Mouse (Mus musculus): ENCODE measurements around the gene Astn1. TPM values are rescaled to one million over a fixed set of nuclear protein-coding genes. Genes with fewer than 3 reads are reported as not detected.

The Astn1 gene
- polyA plus RNA-seq, 1 experiment = 0.55 TPM

GRCm38 (mm10) chr1:158516558-158516957 lies 154.5 kb downstream of the Astn1 start:
- no peak for DNase-seq (ENCODE audit: low spot score)

DNA sequence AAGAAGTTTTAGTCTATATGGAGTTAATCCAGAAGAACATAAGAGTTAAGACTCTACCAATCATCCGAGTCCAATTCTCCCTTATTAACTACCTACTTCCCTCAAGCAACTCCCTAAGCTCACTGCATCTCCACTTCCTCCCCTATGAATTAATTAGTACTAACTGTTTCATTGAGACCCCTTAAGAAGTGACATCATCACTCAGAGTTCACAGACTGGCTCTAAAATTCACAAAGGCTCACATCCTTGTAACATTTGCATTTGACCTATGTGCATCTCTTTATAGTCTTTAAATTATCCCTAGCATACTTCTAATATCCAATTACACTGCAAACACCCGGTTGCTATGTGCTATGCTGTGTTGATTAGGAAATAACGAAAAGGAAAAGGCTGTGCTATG lies 174.1 kb downstream of the Astn1 start:
- no peak for DNase-seq (ENCODE audit: low spot score)

- DNase-seq (ENCODE audit: low spot score) = no peak
Observed at GRCm38 (mm10) chr1:158536867-158537266, 174.8 kb downstream of the Astn1 start.

DNA sequence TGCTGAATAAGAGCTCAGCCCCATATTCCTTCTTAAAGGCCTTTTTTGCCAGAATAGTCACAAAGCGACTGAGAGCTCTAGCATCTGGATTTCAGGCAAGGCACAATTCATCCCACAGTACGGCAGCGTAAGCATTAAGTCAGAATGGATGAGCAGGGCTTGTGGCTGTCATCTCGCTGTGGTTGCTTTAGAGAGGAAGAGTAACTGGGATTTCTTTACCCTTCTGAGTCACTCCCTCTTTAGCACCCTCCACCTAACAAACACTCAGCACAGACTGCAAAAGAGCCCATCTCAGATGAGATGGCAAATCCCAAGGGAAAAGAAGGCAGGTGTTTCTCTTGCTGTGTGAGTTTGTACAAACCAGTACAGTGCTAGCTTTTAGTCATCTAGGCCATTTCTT lies 183.0 kb downstream of the Astn1 start:
- DNase-seq (ENCODE audit: low spot score) = no peak

DNA sequence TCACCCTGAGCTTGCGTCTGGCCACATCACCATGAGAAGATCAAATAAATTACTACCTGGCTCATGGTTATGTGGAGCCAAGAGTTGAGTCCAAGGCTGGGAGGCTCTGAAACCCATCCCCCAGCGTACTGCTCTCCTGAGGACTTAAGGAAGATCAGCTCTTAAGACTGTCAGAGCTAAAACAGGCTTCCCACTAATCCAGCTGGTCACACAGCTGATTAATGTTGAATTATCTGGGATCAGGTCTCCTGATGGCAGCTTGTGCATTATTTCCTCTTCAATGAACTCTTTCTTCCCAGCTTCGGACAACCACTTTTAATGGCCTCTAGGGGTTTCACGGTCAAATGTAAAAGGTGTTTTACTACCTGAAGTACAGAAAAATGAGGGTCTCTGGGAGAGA lies 184.4 kb downstream of the Astn1 start:
- no peak for DNase-seq (ENCODE audit: low spot score)

GRCm38 (mm10) chr1:158547592-158548211 lies 185.6 kb downstream of the Astn1 start:
- DNase-seq (ENCODE audit: low spot score) = no peak

- DNase-seq (ENCODE audit: low spot score) = no peak
Observed at GRCm38 (mm10) chr1:158548319-158548718, 186.2 kb downstream of the Astn1 start.

DNA sequence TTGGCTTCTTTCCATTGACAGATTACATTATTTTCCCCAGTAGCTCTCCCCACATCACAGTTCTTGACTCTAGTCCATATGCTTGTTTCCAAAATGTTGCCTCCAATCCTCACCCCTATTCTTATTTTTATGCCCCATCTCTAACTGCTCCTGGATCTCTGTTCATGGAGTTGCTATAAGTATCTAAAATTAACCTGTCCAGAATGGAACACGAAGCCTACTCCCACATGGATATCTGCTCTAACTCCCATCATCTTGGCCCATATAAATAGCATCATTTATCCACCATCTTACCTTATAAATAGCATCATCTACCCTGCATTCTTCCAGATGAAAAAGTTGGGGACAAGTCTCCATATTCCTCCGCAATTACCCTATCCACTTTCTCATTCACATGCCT lies 187.5 kb downstream of the Astn1 start:
- no peak for DNase-seq (ENCODE audit: low spot score)

DNA sequence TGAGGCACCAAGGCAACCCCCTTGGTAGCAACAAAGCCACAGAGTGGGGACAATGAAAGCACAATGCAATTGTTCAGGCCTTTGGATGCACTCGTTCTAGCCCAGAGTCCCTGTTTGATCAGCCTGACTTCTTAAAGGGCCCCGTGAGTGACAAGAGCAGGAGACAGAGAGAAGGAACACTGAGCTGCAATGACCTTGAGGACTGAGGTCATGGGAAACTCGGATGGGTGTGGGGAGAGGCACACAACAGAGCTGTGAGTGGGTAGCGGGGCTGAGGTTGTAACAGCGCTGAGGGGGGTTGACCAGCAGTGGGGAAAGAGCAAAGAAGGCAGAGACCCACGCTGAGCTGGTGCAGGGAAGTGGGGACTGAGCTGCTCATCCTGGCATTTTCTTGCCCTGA lies 189.9 kb downstream of the Astn1 start:
- DNase-seq (ENCODE audit: low spot score) = no peak

- no peak for DNase-seq (ENCODE audit: low spot score)
Observed at GRCm38 (mm10) chr1:158553341-158553740, 191.3 kb downstream of the Astn1 start.

DNA sequence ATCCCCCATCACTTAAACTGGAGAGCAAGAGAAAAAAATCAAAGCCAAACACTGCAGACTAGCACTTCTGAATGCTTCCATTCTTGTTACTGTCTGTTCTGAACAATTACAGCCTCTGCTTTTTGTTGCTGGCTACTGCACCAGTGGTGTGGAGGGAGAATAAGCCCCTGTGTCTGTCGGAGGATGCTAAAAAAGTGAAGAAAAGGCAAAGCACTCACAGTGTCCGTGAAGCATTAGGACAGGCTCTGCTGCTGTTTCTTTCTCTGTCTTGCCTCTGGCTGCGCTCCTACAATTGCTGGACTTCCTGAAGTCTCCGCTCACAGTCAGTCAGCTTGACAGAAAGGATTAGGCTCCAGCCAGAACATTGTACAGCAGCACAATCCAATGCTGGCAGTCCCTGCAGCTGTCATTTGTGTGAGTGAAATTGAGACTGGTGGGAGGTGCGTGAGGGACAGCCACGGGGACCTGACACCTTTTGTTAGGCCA lies 192.0 kb downstream of the Astn1 start:
- DNase-seq (ENCODE audit: low spot score) = no peak

DNA sequence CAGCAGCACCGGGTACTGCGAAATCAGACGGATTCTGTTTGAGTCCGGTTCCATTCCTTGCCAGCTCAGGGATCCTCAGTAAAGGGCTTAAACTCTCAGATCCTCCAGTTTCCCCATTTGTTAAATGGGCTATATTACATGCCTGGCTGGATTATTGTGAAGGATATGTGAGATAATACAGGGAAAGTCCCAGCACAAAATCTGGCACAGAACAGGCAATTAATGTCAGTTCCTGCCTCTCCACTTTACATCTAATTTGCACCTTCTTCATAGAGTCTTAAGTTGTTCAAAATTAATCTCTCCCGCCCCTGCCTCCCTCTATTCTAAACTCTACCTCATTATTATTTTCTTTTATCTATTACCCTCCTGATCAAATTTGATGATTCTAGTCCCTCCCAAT lies 211.1 kb downstream of the Astn1 start:
- DNase-seq (ENCODE audit: low spot score) = no peak

DNA sequence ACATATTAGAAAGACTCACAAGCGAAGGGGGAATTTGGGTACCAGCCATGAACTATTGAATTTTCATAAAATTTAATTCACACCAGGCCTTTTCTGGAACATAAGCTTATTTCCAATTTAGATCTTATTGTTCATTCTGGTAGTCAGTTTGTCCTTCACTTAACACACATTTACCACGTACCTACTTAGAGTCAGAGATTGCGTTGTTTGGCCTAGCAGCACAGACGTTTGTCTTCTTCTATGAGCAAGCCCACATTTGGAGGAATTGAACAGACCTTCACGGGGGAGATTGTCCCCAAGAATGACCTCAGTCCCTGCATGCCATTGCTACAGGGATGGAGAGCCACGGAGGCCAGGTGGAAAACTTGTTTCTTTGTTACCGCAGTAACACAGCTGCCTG lies 211.5 kb downstream of the Astn1 start:
- no peak for DNase-seq (ENCODE audit: low spot score)

DNA sequence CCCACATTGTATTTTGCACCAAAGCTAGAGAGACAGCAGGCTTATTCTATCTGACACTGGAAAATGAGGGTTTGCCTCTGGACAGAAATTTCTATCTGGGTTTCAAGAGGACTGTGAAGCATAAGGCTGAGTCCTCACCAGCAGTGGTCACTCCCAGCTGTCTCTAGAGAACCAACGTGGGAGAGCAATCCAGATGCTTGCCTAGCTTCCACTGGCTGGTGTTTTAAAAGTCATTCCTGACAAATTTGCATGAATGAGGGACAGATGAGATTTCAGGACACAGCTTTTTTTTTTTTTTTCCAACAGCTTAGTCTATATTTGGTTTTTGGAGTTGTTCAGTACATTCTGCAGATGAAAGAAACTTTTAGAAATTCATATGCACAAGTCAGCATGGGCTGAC lies 213.9 kb downstream of the Astn1 start:
- DNase-seq (ENCODE audit: low spot score) = no peak

DNA sequence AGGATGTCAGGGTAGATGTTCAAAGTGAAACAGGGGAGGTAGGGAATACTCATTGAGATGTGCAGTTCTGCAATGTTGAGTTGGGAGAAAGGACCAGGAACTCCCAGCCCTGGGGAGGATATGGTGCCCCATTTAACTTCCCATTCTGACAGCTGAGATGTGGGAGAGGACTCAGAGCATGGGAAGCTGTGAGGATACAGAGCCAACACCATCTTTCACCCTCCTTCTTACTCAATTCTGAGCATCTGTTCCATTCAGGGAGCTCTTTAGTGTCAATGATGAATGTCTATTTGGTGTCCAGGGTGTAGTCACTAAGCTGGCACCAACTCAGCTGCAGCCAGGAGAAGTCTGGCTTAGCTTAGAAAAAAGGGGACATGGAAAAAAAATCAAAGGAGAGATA lies 219.7 kb downstream of the Astn1 start:
- no peak for DNase-seq (ENCODE audit: low spot score)

GRCm38 (mm10) chr1:158588903-158589302 lies 226.8 kb downstream of the Astn1 start:
- no peak for DNase-seq (ENCODE audit: low spot score)

GRCm38 (mm10) chr1:158596726-158597448 lies 234.8 kb downstream of the Astn1 start:
- DNase-seq (ENCODE audit: low spot score) = no peak

- no peak for DNase-seq (ENCODE audit: low spot score)
Observed at GRCm38 (mm10) chr1:158597996-158598395, 235.9 kb downstream of the Astn1 start.

DNA sequence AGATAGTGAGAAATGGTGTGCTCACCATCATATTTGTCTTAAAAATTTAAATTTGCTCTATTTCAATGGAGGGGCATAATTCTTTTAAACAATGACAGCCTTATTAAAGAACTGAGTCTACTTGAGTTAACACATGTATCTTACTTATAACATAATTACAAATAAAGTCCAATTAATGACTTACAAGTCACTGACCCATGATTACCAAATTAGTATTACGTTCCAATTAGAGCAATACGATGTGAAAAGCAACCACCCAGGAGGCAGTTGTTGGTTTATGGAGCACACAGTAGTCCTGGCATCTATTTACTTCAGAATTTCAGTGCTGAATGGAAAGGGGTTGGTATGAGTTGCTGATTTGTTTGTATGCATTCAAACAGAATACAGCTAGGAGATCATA lies 237.4 kb downstream of the Astn1 start:
- no peak for DNase-seq (ENCODE audit: low spot score)

DNA sequence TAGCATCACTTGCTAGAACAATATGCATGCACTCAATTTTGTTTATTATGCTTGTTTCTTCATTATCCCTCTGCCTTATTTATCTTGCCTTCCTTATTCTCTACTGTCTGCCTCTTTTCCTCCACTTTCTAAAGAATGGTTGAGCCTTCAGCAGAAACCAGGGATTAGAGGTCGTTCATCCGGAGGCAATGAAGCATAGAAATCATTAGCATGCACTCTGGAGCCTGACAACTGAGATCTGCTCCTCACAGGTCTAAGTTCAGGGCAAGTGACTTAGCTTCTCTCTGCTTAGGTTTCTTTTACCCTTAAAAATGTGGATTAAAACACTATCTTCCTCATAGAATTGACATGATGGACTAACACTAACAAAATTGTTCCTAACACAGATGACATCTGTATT lies 241.0 kb downstream of the Astn1 start:
- DNase-seq (ENCODE audit: low spot score) = no peak

GRCm38 (mm10) chr1:158604149-158604548 lies 242.1 kb downstream of the Astn1 start:
- DNase-seq (ENCODE audit: low spot score) = no peak

GRCm38 (mm10) chr1:158605597-158605996 lies 243.5 kb downstream of the Astn1 start:
- DNase-seq (ENCODE audit: low spot score) = no peak

DNA sequence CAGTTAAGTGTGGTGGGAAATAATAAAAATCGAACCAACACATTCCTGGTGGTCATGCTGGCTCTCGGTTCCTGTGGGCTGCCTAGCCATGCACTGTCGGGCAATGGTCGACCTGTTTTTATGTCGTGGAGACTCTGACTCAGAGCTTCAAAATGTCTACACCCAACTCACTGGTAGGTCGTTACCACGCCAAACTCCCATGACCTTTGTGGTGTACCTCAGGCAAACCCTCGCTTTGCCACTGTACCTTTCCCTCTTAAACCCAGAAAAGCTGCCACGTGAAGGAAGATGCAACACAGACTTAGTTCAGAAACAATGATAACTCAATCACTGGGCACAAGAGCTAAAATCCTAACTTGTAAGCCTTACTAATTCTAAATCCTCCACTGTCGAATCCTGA lies 244.3 kb downstream of the Astn1 start:
- no peak for DNase-seq (ENCODE audit: low spot score)

- DNase-seq (ENCODE audit: low spot score) = no peak
Observed at GRCm38 (mm10) chr1:158607201-158607600, 245.1 kb downstream of the Astn1 start.
